Mouse (Mus musculus): ENCODE measurements at regions not wholly inside any gene's neighbourhood (a gene's known extent, or its start where the extent isn't known, plus 50 kb on each side); places are given as distances from the start of the nearest gene placed in this dataset.

DNA sequence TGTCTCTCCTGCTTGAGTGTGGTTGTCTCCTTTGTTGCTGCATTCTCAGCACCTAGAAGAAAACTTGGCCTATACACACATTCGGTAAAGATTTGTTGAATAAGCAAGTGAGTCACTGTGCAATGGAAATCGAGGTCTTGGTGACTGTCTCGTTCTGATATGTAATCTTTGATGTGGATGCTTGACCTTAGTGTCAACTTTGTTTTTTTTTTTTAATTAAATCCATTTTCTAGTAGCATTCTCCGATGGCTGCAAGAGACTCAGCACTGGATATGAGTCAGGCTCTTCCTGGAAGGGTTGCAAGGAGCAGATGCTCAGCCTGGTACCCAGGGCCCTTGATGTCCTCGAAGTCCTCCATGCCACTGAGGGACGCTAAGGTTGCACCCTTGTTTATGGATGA lies 50.9 kb upstream of the Ampd3 start:
- no peak for DNase-seq
